In the genomic region with DNA sequence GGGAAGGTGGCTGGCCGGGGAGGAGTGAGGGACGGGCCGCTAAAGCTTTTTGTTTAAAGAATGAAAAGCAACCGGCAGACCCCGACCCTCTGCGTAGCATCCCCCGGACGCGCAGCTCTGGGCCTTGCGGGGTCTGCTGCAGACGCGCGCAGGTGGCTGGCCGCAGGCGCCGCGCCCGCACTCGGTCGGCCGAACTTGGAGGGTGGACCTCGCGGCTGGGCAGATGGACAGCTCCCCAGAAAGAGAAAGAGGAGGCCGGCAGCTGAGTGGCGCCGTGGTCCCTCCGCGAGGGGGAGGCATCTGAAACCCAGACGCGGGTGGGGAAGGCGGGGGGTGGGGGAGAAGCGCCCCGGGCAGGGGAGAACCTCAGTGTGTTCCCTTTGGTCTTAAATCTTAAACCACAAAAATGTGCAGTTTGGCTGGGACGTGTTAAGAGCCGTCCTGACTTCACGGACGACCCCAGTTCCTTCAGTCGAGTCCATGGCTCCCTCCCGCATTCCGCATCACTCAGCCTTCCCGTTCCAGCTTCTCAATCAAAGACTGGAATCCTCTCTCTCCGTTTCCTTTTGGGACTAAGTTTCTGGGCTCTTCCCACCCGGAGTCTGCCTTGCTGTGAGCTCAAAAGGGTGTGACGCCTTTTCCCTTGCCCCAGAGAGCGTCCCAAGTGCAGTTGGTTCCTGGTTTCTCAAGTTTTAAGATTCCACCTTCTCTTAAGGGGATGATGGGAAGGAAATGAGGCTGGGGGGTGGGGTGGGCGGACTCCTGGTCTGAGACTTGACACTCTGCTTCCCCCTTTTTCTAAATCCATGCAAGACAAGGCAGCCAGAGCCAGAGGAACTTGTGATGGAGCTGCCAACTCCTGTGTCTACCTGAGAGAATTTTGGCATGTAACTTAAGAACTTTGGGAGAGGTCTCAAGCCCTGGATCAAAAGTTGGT, we compare ENCODE assay signal across 8 mouse cellular contexts. TPM values are rescaled to one million over a fixed set of nuclear protein-coding genes. Genes with fewer than 3 reads are reported as not detected.
DNase-seq lines count a peak whose midpoint lies in the region; ATAC-seq and TF ChIP-seq lines count a peak whose summit lies in the region.

No protein-coding gene starts in this region.

- no peak for ATAC-seq in intestine, postnatal 0 days
- ATAC-seq in limb, embryonic 14.5 days (ENCODE audit: low FRiP score, low read depth) = peak; percentile 27
- ATAC-seq in midbrain, embryonic 16.5 days = peak; percentile 51

- H3K4me3 ChIP-seq in intestine, postnatal 0 days (ENCODE audit: low read depth, low read length) = peak overlapping the region; percentile 86
- H3K4me3 ChIP-seq in limb, embryonic 14.5 days (replicated peaks; ENCODE audit: low read length) = peak overlapping the region; percentile 93
- H3K4me3 ChIP-seq in midbrain, embryonic 16.5 days (ENCODE audit: low read depth, low read length) = peak overlapping the region; percentile 97

- H3K36me3 ChIP-seq in intestine, postnatal 0 days (ENCODE audit: control insufficient read depth, insufficient read depth) = no peaks in the 10 kb centered on the region
- H3K36me3 ChIP-seq in limb, embryonic 14.5 days (ENCODE audit: control insufficient read depth, insufficient read depth, low read length) = no peaks in the 10 kb centered on the region
- no peaks in the 10 kb centered on the region for H3K36me3 ChIP-seq in midbrain, embryonic 16.5 days (ENCODE audit: control insufficient read depth, insufficient read depth, low read length)

- no peak overlapping the region for H3K27ac ChIP-seq in intestine, postnatal 0 days (ENCODE audit: low read depth, low read length)
- H3K27ac ChIP-seq in limb, embryonic 14.5 days (replicated peaks; ENCODE audit: low read depth, low read length) = peak overlapping the region; percentile 89
- peak overlapping the region; percentile 90 for H3K27ac ChIP-seq in midbrain, embryonic 16.5 days (ENCODE audit: low read length)

- peaks cover 8% of the 10 kb centered on the region for H3K27me3 ChIP-seq in intestine, postnatal 0 days (replicated peaks; ENCODE audit: control insufficient read depth, insufficient read depth, low read length)
- no peaks in the 10 kb centered on the region for H3K27me3 ChIP-seq in limb, embryonic 14.5 days (ENCODE audit: control insufficient read depth, insufficient read depth, low read length)
- no peaks in the 10 kb centered on the region for H3K27me3 ChIP-seq in midbrain, embryonic 16.5 days (ENCODE audit: control insufficient read depth, insufficient read depth, low read depth, low read length)

- WGBS in intestine, postnatal 0 days = 3% methylated on average over 42 of the region's 46 CpGs
- WGBS in limb, embryonic 14.5 days = 3% methylated on average over 46 of the region's 46 CpGs
- under 1% methylated on average over 39 of the region's 46 CpGs for WGBS in midbrain, embryonic 16.5 days

- DNase-seq in left cerebral cortex, adult 18-20 months (ENCODE audit: low spot score in 2 of 2) = peak; percentile 34 to 40
- no peak for DNase-seq in left cerebral cortex, adult 11 months (ENCODE audit: low spot score)
- DNase-seq in embryo, embryonic 11.5 days (ENCODE audit: low read depth, low spot score) = peak; percentile 23
- peak; percentile 60 to 62 for DNase-seq in heart, adult 18-20 months
- peak; percentile 57 for DNase-seq in limb, embryonic 14.5 days (ENCODE audit: low spot score)
- peak; percentile 15 for DNase-seq in thymus, postnatal 14 days

- no peak for TF ChIP-seq CTCF in intestine, postnatal 0 days (IDR thresholded peaks at IDR 0.05; ENCODE audit: low read depth)

- no peak for TF ChIP-seq POLR2A in limb, embryonic 14.5 days (IDR thresholded peaks at IDR 0.05; ENCODE audit: borderline replicate concordance, extremely low read depth, insufficient read depth, insufficient read length)

- peak overlapping the region; percentile 62; the same call in 1 of the 2 replicates for H3K9ac ChIP-seq in intestine, postnatal 0 days (ENCODE audit: low read depth, low read length)
- H3K9ac ChIP-seq in limb, embryonic 14.5 days (ENCODE audit: low read depth, low read length, severe bottlenecking) = peak overlapping the region; percentile 91
- peak overlapping the region; percentile 96 for H3K9ac ChIP-seq in midbrain, embryonic 16.5 days (ENCODE audit: low read depth, low read length)

- H3K4me2 ChIP-seq in intestine, postnatal 0 days (replicated peaks; ENCODE audit: low read depth) = peak overlapping the region; percentile 95
- H3K4me2 ChIP-seq in limb, embryonic 14.5 days (replicated peaks; ENCODE audit: low read depth, low read length, severe bottlenecking) = peak overlapping the region; percentile 72
- peak overlapping the region; percentile 97 for H3K4me2 ChIP-seq in midbrain, embryonic 16.5 days (ENCODE audit: low read length)

- H3K4me1 ChIP-seq in intestine, postnatal 0 days (replicated peaks; ENCODE audit: control insufficient read depth, insufficient read depth, low read length) = 0 out of 2 replicates have a peak, but pooled peaks cover 4% of the 10 kb centered on the region
- H3K4me1 ChIP-seq in limb, embryonic 14.5 days (ENCODE audit: control insufficient read depth, insufficient read depth, low read length) = peaks cover 33% of the 10 kb centered on the region
- H3K4me1 ChIP-seq in midbrain, embryonic 16.5 days (ENCODE audit: control insufficient read depth, insufficient read depth, low read length) = peaks cover 29% of the 10 kb centered on the region

- H3K9me3 ChIP-seq in intestine, postnatal 0 days (ENCODE audit: control insufficient read depth) = no peaks in the 10 kb centered on the region
- H3K9me3 ChIP-seq in limb, embryonic 14.5 days (ENCODE audit: control insufficient read depth, low read length) = no peaks in the 10 kb centered on the region
- H3K9me3 ChIP-seq in midbrain, embryonic 16.5 days (replicated peaks; ENCODE audit: control insufficient read depth, low read length, poor library complexity, severe bottlenecking) = no peaks in the 10 kb centered on the region

RNA-seq across cellular contexts. Expression of a gene that starts 1.1 kb away (rescaled TPM):
- total RNA-seq in left cerebral cortex, adult 18-20 months (2021) = 10 to 100 TPM; 41.9 to 43.2 TPM
- total RNA-seq in heart, adult 18-20 months (2021) = 1 to 10 TPM; 5.8 to 6.7 TPM
- 1.9 and 2.1 TPM in 2 replicates for polyA plus RNA-seq in intestine, postnatal 0 days (2015; fragmentation: Nextera tagmentation; extraction: Ambion mirVana)
- 26.4 and 27.2 TPM in 2 replicates for polyA plus RNA-seq in limb, embryonic 14.5 days (2012; rRNA removed)
- polyA plus RNA-seq in limb, embryonic 14.5 days (2014; fragmentation: Nextera tagmentation; extraction: Ambion mirVana) = 12.6 and 13.6 TPM in 2 replicates
- polyA plus RNA-seq in midbrain, embryonic 16.5 days (2015; fragmentation: Nextera tagmentation; extraction: Ambion mirVana) = 7.6 and 9.4 TPM in 2 replicates
